Mouse (Mus musculus) forebrain, embryonic 13.5 days (tissue): Measurements from ENCODE around the gene Tmem150a. TPM values are rescaled to one million over a fixed set of nuclear protein-coding genes. Genes with fewer than 3 reads are reported as not detected.

Experiments used
- ATAC-seq: fragments of 200-750 bp; cut with Nextera tagmentation; 2 replicates; pipeline ENCODE4 v1.8.0; 2017
- H3K27ac ChIP-seq: fragments of 300-500 bp; sonication (generic); 2 replicates; pipeline ENCODE4 v1.5.1; 2015; ENCODE audit warnings: inconsistent platforms, mild to moderate bottlenecking, moderate library complexity
- H3K27me3 ChIP-seq: fragments of 300-500 bp; sonication (generic); 2 replicates; pipeline ENCODE4 v1.6.1; 2015; ENCODE audit warnings: mild to moderate bottlenecking, inconsistent platforms
- H3K36me3 ChIP-seq: fragments of 300-500 bp; sonication (generic); 2 replicates; pipeline ENCODE4 v1.6.1; 2015; ENCODE audit warnings: mild to moderate bottlenecking, inconsistent platforms; ENCODE audit not compliant: poor library complexity, severe bottlenecking
- H3K4me1 ChIP-seq: fragments of 300-500 bp; sonication (generic); 2 replicates; pipeline ENCODE4 v1.6.1; 2015; ENCODE audit warnings: inconsistent platforms
- H3K4me2 ChIP-seq: fragments of 300-500 bp; sonication (generic); 2 replicates; pipeline ENCODE4 v1.6.1; 2015; ENCODE audit warnings: inconsistent platforms, mild to moderate bottlenecking, moderate library complexity
- H3K4me3 ChIP-seq: fragments of 300-500 bp; sonication (generic); 2 replicates; pipeline ENCODE4 v1.5.1; 2015; ENCODE audit warnings: mild to moderate bottlenecking, inconsistent platforms
- H3K9ac ChIP-seq: fragments of 300-500 bp; sonication (generic); 2 replicates; pipeline ENCODE4 v1.6.1; 2015; ENCODE audit warnings: mild to moderate bottlenecking, inconsistent platforms
- H3K9me3 ChIP-seq: fragments of 300-500 bp; sonication (generic); replicated peaks from 2 replicates; pipeline ENCODE4 v1.6.1; 2016; ENCODE audit warnings: inconsistent platforms
- whole genome bisulfite sequencing: fragments of 180-500 bp; shearing (Covaris S2); methylation state at CpG from one replicate; pipeline ENCODE4 v1.1.7; 2015; 5-methylcytosine and 5-hydroxymethylcytosine counted together
- polyA plus RNA-seq: library from polyadenylated mRNA; unstranded; fragments of >200 nt; fragmentation: Nextera tagmentation; extraction: Ambion mirVana; gene quantifications from 2 replicates; pipeline ENCODE4 v1.2.1, GENCODE M21; 2015

The Tmem150a gene
- 6.9 and 7.3 TPM in 2 replicates for polyA plus RNA-seq

GRCm38 (mm10) chr6:72355066-72355911, at the start of gene Tmem150a:
Gene Tmem150a (plus strand): TSS chr6:72355447.
- Histone ChIP-seq H3K27ac (peak within 1 kb of the TSS; percentile 35; the same call in 1 of the 2 replicates), H3K27me3 (no peaks in the 10 kb centered on the region), H3K4me1 (peaks cover 21% of the 10 kb centered on the region), H3K9me3 (no peaks in the 10 kb centered on the region), H3K4me3 (peak within 1 kb of the TSS; percentile 56), H3K36me3 (peaks cover 41% of the 10 kb centered on the region), H3K9ac (peak within 1 kb of the TSS; percentile 76), H3K4me2 (peak within 1 kb of the TSS; percentile 98)
- peak; percentile 85 for ATAC-seq
- WGBS: under 1% methylated on average over 68 of the region's 71 CpGs

GRCm38 (mm10) chr6:72312198-72312597, 43.0 kb upstream of the Tmem150a start:
- H3K4me3 ChIP-seq: no peak overlapping the region
- 90% methylated on average over 3 of the region's 3 CpGs for WGBS
- no peak for ATAC-seq
- no peaks in the 10 kb centered on the region for H3K4me1 ChIP-seq
- H3K9me3 ChIP-seq: no peaks in the 10 kb centered on the region
- H3K4me2 ChIP-seq: no peak overlapping the region
- no peaks in the 10 kb centered on the region for H3K27me3 ChIP-seq
- H3K9ac ChIP-seq: no peak overlapping the region
- no peak overlapping the region for H3K27ac ChIP-seq
- peaks cover 43% of the 10 kb centered on the region for H3K36me3 ChIP-seq

- H3K9ac ChIP-seq: no peak overlapping the region
- H3K27ac ChIP-seq: no peak overlapping the region
- no peaks in the 10 kb centered on the region for H3K9me3 ChIP-seq
- H3K27me3 ChIP-seq: no peaks in the 10 kb centered on the region
- H3K4me1 ChIP-seq: no peaks in the 10 kb centered on the region
- 87% methylated on average over 11 of the region's 11 CpGs for WGBS
- no peak for ATAC-seq
- H3K4me2 ChIP-seq: no peak overlapping the region
- H3K4me3 ChIP-seq: no peak overlapping the region
- peaks cover 54% of the 10 kb centered on the region for H3K36me3 ChIP-seq
Measured at GRCm38 (mm10) chr6:72313124-72313867, 42.0 kb upstream of the Tmem150a start.

- ATAC-seq: no peak
- Histone ChIP-seq H3K4me2 (no peak overlapping the region), H3K4me1 (no peaks in the 10 kb centered on the region), H3K36me3 (peaks cover 75% of the 10 kb centered on the region), H3K9me3 (no peaks in the 10 kb centered on the region), H3K4me3 (no peak overlapping the region), H3K9ac (no peak overlapping the region), H3K27me3 (no peaks in the 10 kb centered on the region), H3K27ac (no peak overlapping the region)
- 86% methylated on average over 2 of the region's 2 CpGs for WGBS
Measured at GRCm38 (mm10) chr6:72315384-72315783, 39.9 kb upstream of the Tmem150a start.

- ATAC-seq: no peak
- Histone ChIP-seq H3K27me3 (no peaks in the 10 kb centered on the region), H3K9ac (no peak overlapping the region), H3K27ac (no peak overlapping the region), H3K36me3 (peaks cover 82% of the 10 kb centered on the region), H3K4me3 (no peak overlapping the region), H3K4me2 (no peak overlapping the region), H3K4me1 (no peaks in the 10 kb centered on the region), H3K9me3 (no peaks in the 10 kb centered on the region)
- WGBS: 94% methylated on average over 1 of the region's 1 CpGs
Measured at GRCm38 (mm10) chr6:72316044-72316443, 39.2 kb upstream of the Tmem150a start.

- no peak overlapping the region for H3K27ac ChIP-seq
- no peaks in the 10 kb centered on the region for H3K9me3 ChIP-seq
- ATAC-seq: no peak
- WGBS: 83% methylated on average over 5 of the region's 5 CpGs
- H3K4me1 ChIP-seq: no peaks in the 10 kb centered on the region
- H3K36me3 ChIP-seq: peaks cover 90% of the 10 kb centered on the region
- H3K4me3 ChIP-seq: no peak overlapping the region
- no peak overlapping the region for H3K9ac ChIP-seq
- no peak overlapping the region for H3K4me2 ChIP-seq
- H3K27me3 ChIP-seq: no peaks in the 10 kb centered on the region
Measured at GRCm38 (mm10) chr6:72318440-72318839, 36.8 kb upstream of the Tmem150a start.

- H3K27me3 ChIP-seq: no peaks in the 10 kb centered on the region
- H3K27ac ChIP-seq: no peak overlapping the region
- H3K4me2 ChIP-seq: no peak overlapping the region
- no peaks in the 10 kb centered on the region for H3K9me3 ChIP-seq
- no peak overlapping the region for H3K4me3 ChIP-seq
- no peak overlapping the region for H3K9ac ChIP-seq
- WGBS: 82% methylated on average over 11 of the region's 11 CpGs
- no peak for ATAC-seq
- H3K36me3 ChIP-seq: peaks cover 90% of the 10 kb centered on the region
- H3K4me1 ChIP-seq: no peaks in the 10 kb centered on the region
Measured at GRCm38 (mm10) chr6:72319019-72319418, 36.2 kb upstream of the Tmem150a start.

GRCm38 (mm10) chr6:72322936-72323335, 32.3 kb upstream of the Tmem150a start:
- Histone ChIP-seq H3K4me1 (no peaks in the 10 kb centered on the region), H3K36me3 (peaks cover 95% of the 10 kb centered on the region), H3K27ac (no peak overlapping the region), H3K4me2 (no peak overlapping the region), H3K4me3 (no peak overlapping the region), H3K9me3 (no peaks in the 10 kb centered on the region), H3K27me3 (no peaks in the 10 kb centered on the region), H3K9ac (no peak overlapping the region)
- WGBS: 95% methylated on average over 3 of the region's 3 CpGs
- no peak for ATAC-seq

- WGBS: 92% methylated on average over 6 of the region's 6 CpGs
- Histone ChIP-seq H3K4me3 (no peak overlapping the region), H3K9ac (no peak overlapping the region), H3K27me3 (no peaks in the 10 kb centered on the region), H3K36me3 (peaks cover 95% of the 10 kb centered on the region), H3K4me1 (no peaks in the 10 kb centered on the region), H3K4me2 (no peak overlapping the region), H3K27ac (no peak overlapping the region), H3K9me3 (no peaks in the 10 kb centered on the region)
- ATAC-seq: no peak
Measured at GRCm38 (mm10) chr6:72323786-72324508, 31.3 kb upstream of the Tmem150a start.

GRCm38 (mm10) chr6:72326274-72326673, 29.0 kb upstream of the Tmem150a start:
- Histone ChIP-seq H3K4me3 (no peak overlapping the region), H3K9ac (no peak overlapping the region), H3K36me3 (peaks cover 93% of the 10 kb centered on the region), H3K9me3 (no peaks in the 10 kb centered on the region), H3K4me1 (no peaks in the 10 kb centered on the region), H3K27ac (no peak overlapping the region), H3K4me2 (no peak overlapping the region), H3K27me3 (no peaks in the 10 kb centered on the region)
- 84% methylated on average over 6 of the region's 6 CpGs for WGBS
- ATAC-seq: no peak

GRCm38 (mm10) chr6:72329019-72329418, 26.2 kb upstream of the Tmem150a start:
- Histone ChIP-seq H3K4me1 (no peaks in the 10 kb centered on the region), H3K9me3 (no peaks in the 10 kb centered on the region), H3K36me3 (peaks cover 94% of the 10 kb centered on the region), H3K27ac (no peak overlapping the region), H3K4me3 (no peak overlapping the region), H3K9ac (no peak overlapping the region), H3K27me3 (no peaks in the 10 kb centered on the region), H3K4me2 (no peak overlapping the region)
- WGBS: 93% methylated on average over 5 of the region's 5 CpGs
- no peak for ATAC-seq

GRCm38 (mm10) chr6:72330133-72330532, 25.1 kb upstream of the Tmem150a start:
- H3K27ac ChIP-seq: no peak overlapping the region
- H3K4me2 ChIP-seq: no peak overlapping the region
- peaks cover 97% of the 10 kb centered on the region for H3K36me3 ChIP-seq
- H3K9ac ChIP-seq: no peak overlapping the region
- ATAC-seq: no peak
- H3K4me3 ChIP-seq: no peak overlapping the region
- WGBS: 92% methylated on average over 4 of the region's 4 CpGs
- no peaks in the 10 kb centered on the region for H3K4me1 ChIP-seq
- H3K9me3 ChIP-seq: no peaks in the 10 kb centered on the region
- H3K27me3 ChIP-seq: no peaks in the 10 kb centered on the region
